Mouse (Mus musculus) G1E (cell line): Measurements from ENCODE around the gene Tspan18. TPM values are rescaled to one million over a fixed set of nuclear protein-coding genes. Genes with fewer than 3 reads are reported as not detected.

Experiments used
- ATAC-seq: 2 replicates; pipeline ENCODE4 v1.8.0; 2016; ENCODE audit warnings: mild to moderate bottlenecking; ENCODE audit not compliant: insufficient number of reproducible peaks, poor library complexity, low FRiP score, severe bottlenecking; ENCODE audit errors: extremely low read depth
- DNase-seq: peaks from one replicate; pipeline ENCODE4 v3.0.0; 2012; ENCODE audit warnings: low spot score
- H3K27me3 ChIP-seq: 2 replicates; pipeline ENCODE4 v1.6.1; 2012; ENCODE audit warnings: mild to moderate bottlenecking, low read length, inconsistent platforms; ENCODE audit not compliant: insufficient read depth
- H3K36me3 ChIP-seq: replicated peaks from 2 replicates; pipeline ENCODE3; 2012; ENCODE audit warnings: mild to moderate bottlenecking, inconsistent platforms
- H3K4me1 ChIP-seq: 2 replicates; pipeline ENCODE4 v1.6.1; 2012; ENCODE audit warnings: low read depth, low read length, inconsistent platforms, mixed read lengths; ENCODE audit not compliant: insufficient read depth
- H3K4me3 ChIP-seq: 2 replicates; pipeline ENCODE4 v1.5.1; 2012; ENCODE audit warnings: low read depth, mild to moderate bottlenecking, inconsistent platforms, low read length, moderate library complexity, mixed read lengths
- H3K9me3 ChIP-seq: replicated peaks from 2 replicates; pipeline ENCODE4 v1.6.1; 2012; ENCODE audit warnings: inconsistent platforms
- CTCF ChIP-seq: IDR thresholded peaks from 2 replicates; pipeline ENCODE4 v1.5.1; 2012; ENCODE audit warnings: low read depth, low read length, inconsistent platforms, mixed read lengths
- GATA1 ChIP-seq: IDR thresholded peaks from 2 replicates; pipeline ENCODE4 v1.6.1; 2012; ENCODE audit warnings: borderline replicate concordance, low read length, inconsistent platforms, mixed read lengths
- GATA2 ChIP-seq: IDR thresholded peaks from 2 replicates; pipeline ENCODE4 v1.6.1; 2012; ENCODE audit warnings: low read depth, low read length, inconsistent platforms, borderline replicate concordance
- POLR2AphosphoS5 ChIP-seq: IDR thresholded peaks from 2 replicates; pipeline ENCODE4 v1.6.1; 2012; ENCODE audit warnings: low read depth, low read length, inconsistent platforms; ENCODE audit not compliant: insufficient replicate concordance
- TAL1 ChIP-seq: conservative IDR thresholded peaks from 2 replicates; pipeline ENCODE4 v1.6.1; 2012; ENCODE audit warnings: low read depth, low read length, inconsistent platforms, mixed read lengths
- polyA plus RNA-seq: library from polyadenylated mRNA; stranded (reverse); fragments of >175 nt; gene quantifications from 2 replicates; pipeline ENCODE4 v1.2.3, GENCODE M21; 2012
- total RNA-seq, 2 experiments: library from RNA; stranded (forward) in 1 of 2; stranded (reverse) in 1 of 2; fragments of 200-1000 nt in 1 of 2; fragments of >200 nt in 1 of 2; fragmentation: Nextera tagmentation in 1 of 2; gene quantifications; 2 replicates each; pipeline ENCODE4 v1.2.3; 2014 to 2017

The Tspan18 gene
- total and polyA plus RNA-seq, 3 experiments: 4.2 to 10.6 (median 8.5) TPM

DNA sequence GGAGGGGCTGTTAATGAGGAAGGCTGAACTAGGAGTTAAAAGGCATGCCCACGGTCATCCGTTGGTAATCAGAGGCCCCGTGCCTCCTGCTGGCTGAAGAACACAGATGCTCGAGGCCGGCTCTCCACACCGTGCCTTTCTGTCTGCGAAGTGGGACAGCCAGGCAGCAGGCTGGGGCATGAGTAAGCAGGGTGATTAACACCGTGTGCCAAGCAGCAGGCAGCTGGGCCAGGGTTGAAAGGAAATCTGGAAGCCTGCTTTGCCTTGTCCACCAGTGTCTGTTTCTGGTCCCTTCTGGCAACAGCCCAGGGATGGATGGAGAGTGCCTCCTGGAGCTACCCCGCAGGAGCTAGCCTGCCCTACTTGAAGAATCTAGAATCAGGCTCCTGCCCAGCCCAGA lies 81.9 kb downstream of the Tspan18 start:
- H3K9me3 ChIP-seq: no peaks in the 10 kb centered on the region
- H3K4me1 ChIP-seq: no peaks in the 10 kb centered on the region
- DNase-seq (no peak), ATAC-seq (no peak)
- no peak overlapping the region for H3K4me3 ChIP-seq
- no peaks in the 10 kb centered on the region for H3K36me3 ChIP-seq
- H3K27me3 ChIP-seq: peaks cover 8% of the 10 kb centered on the region; the same call in 1 of the 2 replicates
- TF ChIP-seq GATA2 (no peak), GATA1 (no peak), POLR2AphosphoS5 (no peak), CTCF (no peak), TAL1 (no peak)

- no peak for ATAC-seq
- H3K27me3 ChIP-seq: peaks cover 8% of the 10 kb centered on the region
Observed at GRCm38 (mm10) chr2:93250611-93251010, 83.7 kb downstream of the Tspan18 start.

DNA sequence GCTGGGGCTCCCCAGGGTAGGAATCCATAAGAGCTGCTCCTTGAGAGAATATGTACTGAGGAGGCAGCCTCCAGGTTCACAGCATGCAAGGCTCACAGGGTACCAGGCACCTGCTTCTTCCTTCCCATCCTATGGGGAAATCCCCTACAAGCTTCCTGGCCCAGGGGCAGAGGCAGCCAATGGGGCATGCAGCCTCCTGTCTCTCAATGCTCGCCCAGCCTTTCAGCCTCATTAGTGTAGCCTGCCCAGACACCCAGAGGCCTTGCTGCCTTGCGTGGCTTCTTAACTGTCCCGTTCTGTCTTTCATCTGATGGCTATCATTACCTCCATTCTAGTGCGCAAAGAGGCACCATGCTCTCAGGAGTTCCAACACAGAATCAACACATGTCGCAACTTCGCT lies 85.2 kb downstream of the Tspan18 start:
- Histone ChIP-seq H3K4me3 (no peak overlapping the region), H3K4me1 (no peaks in the 10 kb centered on the region), H3K27me3 (peaks cover 13% of the 10 kb centered on the region), H3K9me3 (no peaks in the 10 kb centered on the region), H3K36me3 (no peaks in the 10 kb centered on the region)
- ATAC-seq (no peak), DNase-seq (no peak)
- TF ChIP-seq POLR2AphosphoS5 (no peak), TAL1 (no peak), CTCF (no peak), GATA2 (no peak), GATA1 (no peak)

More at GRCm38 (mm10) chr2:93250611-93251010, 83.7 kb downstream of the Tspan18 start:
- no peak for DNase-seq
- no peaks in the 10 kb centered on the region for H3K36me3 ChIP-seq
- no peaks in the 10 kb centered on the region for H3K9me3 ChIP-seq
- H3K4me1 ChIP-seq: no peaks in the 10 kb centered on the region
- no peak overlapping the region for H3K4me3 ChIP-seq
- TF ChIP-seq GATA1: no peak
- TF ChIP-seq CTCF: no peak

- H3K27me3 ChIP-seq: peaks cover 11% of the 10 kb centered on the region
- ATAC-seq (no peak), DNase-seq (no peak)
- TF ChIP-seq POLR2AphosphoS5 (no peak), GATA2 (no peak), CTCF (no peak), GATA1 (no peak), TAL1 (no peak)
- no peaks in the 10 kb centered on the region for H3K4me1 ChIP-seq
- no peaks in the 10 kb centered on the region for H3K9me3 ChIP-seq
- H3K36me3 ChIP-seq: no peaks in the 10 kb centered on the region
- H3K4me3 ChIP-seq: no peak overlapping the region
Observed at GRCm38 (mm10) chr2:93244090-93244443, 90.2 kb downstream of the Tspan18 start.

- Histone ChIP-seq H3K9me3 (no peaks in the 10 kb centered on the region), H3K4me1 (no peaks in the 10 kb centered on the region), H3K36me3 (no peaks in the 10 kb centered on the region), H3K27me3 (peaks cover 15% of the 10 kb centered on the region), H3K4me3 (no peak overlapping the region)
- TF ChIP-seq GATA1: no peak
- no peak for TF ChIP-seq POLR2AphosphoS5
- no peak for TF ChIP-seq GATA2
- TF ChIP-seq CTCF: no peak
- no peak for TF ChIP-seq TAL1
- ATAC-seq (no peak), DNase-seq (no peak)
Observed at GRCm38 (mm10) chr2:93243439-93244089, 90.7 kb downstream of the Tspan18 start.

DNA sequence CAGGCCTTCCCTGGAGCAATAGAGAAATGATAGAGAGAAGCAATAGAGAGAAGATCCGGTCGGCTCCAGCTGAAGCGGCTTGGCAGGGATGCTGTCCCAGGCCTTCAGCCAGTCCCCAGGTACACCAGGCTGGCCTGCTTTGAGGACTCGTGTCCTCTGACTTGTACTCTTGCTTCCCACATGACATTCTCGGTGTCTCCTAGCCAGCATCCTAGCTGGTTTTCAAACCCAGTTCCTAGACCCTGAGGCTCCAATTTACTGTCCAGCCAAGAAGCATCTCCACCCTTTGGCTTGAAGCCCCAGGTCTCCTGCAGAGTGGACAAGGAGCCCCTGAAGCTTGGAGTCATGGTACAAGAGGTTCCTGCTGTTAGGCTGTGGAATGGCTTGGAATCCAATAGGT lies 92.1 kb downstream of the Tspan18 start:
- TF ChIP-seq POLR2AphosphoS5: no peak
- TF ChIP-seq GATA1: no peak
- TF ChIP-seq CTCF: no peak
- no peak for TF ChIP-seq TAL1
- TF ChIP-seq GATA2: no peak
- Histone ChIP-seq H3K4me1 (no peaks in the 10 kb centered on the region), H3K4me3 (no peak overlapping the region), H3K9me3 (no peaks in the 10 kb centered on the region), H3K27me3 (peaks cover 22% of the 10 kb centered on the region), H3K36me3 (no peaks in the 10 kb centered on the region)
- ATAC-seq (no peak), DNase-seq (no peak)
